Mouse (Mus musculus): ENCODE measurements at regions not wholly inside any gene's neighbourhood (a gene's known extent, or its start where the extent isn't known, plus 50 kb on each side); places are given as distances from the start of the nearest gene placed in this dataset.

GRCm38 (mm10) chr5:44975456-44976195, 176.1 kb upstream of the Ldb2 start:
- in situ Hi-C loops (cut with MboI; ENCODE audit: low pct_ligation_motif_present, low pct_unique_long_range_greater_than_20kb, low sequenced_read_pairs) (no loop called here), dilution Hi-C loops (cut with MboI; ENCODE audit: extremely low pct_ligation_motif_present, extremely low pct_unique_long_range_greater_than_20kb, low sequenced_read_pairs) (no loop called here)
- Histone ChIP-seq H3K27me3 (replicated peaks) (no peaks in the 10 kb centered on the region), H3K36me3 (replicated peaks in 1 of 2; ENCODE audit: control insufficient read depth in 1 of 2, insufficient read depth in 1 of 2, low read length in 1 of 2) (no peaks in the 10 kb centered on the region), H3K27ac (ENCODE audit: insufficient read depth, low read depth) (no peak overlapping the region), H3K79me2 (replicated peaks; ENCODE audit: control insufficient read depth, extremely low read depth, insufficient read depth, poor library complexity, severe bottlenecking) (no peaks in the 10 kb centered on the region), H3K9ac (ENCODE audit: insufficient read depth, low read depth) (no peak overlapping the region), H3K4me2 (ENCODE audit: insufficient read depth, low read depth, poor library complexity, severe bottlenecking) (no peak overlapping the region), H3K4me1 (ENCODE audit: control insufficient read depth in 1 of 2, insufficient read depth in 2 of 2) (no peaks in the 10 kb centered on the region), H3K4me3 (replicated peaks in 1 of 3; ENCODE audit: low read depth in 2 of 3, low read length in 2 of 3, poor library complexity in 1 of 3) (no peak overlapping the region), H3K9me3 (replicated peaks; ENCODE audit: low read length) (no peaks in the 10 kb centered on the region)
- no peak for DNase-seq (ENCODE audit: extremely low read depth)
- TF ChIP-seq MXI1 (IDR thresholded peaks at IDR 0.05; ENCODE audit: low read depth, low read length) (no peak), MYC (IDR thresholded peaks at IDR 0.05; ENCODE audit: low read depth, low read length) (no peak), RCOR1 (conservative IDR thresholded peaks at IDR 0.05; ENCODE audit: low read depth, low read length) (no peak), EP300 (IDR thresholded peaks at IDR 0.05; ENCODE audit: low read length) (no peak), ZNF384 (IDR thresholded peaks at IDR 0.05; ENCODE audit: low read depth, low read length) (no peak), CTCF (conservative IDR thresholded peaks at IDR 0.05 in 1 of 2, IDR thresholded peaks at IDR 0.05 in 1 of 2; ENCODE audit: low read depth in 2 of 2, low read length in 2 of 2) (no peak), JUND (conservative IDR thresholded peaks at IDR 0.05; ENCODE audit: low read depth, low read length) (no peak), GABPA (IDR thresholded peaks at IDR 0.05; ENCODE audit: insufficient replicate concordance, low read depth, low read length) (no peak), BHLHE40 (IDR thresholded peaks at IDR 0.05; ENCODE audit: low read depth, low read length) (no peak), MEF2A (IDR thresholded peaks at IDR 0.05; ENCODE audit: borderline replicate concordance, low read depth, low read length) (no peak), CHD2 (IDR thresholded peaks at IDR 0.05; ENCODE audit: low read length) (no peak), USF1 (IDR thresholded peaks at IDR 0.05; ENCODE audit: low read depth, low read length) (no peak), IRF4 (IDR thresholded peaks at IDR 0.05; ENCODE audit: low read depth, low read length) (no peak), SIN3A (IDR thresholded peaks at IDR 0.05; ENCODE audit: low read length) (no peak), ZC3H11A (IDR thresholded peaks at IDR 0.05; ENCODE audit: low read depth, low read length) (no peak), MAZ (IDR thresholded peaks at IDR 0.05; ENCODE audit: low read depth, low read length) (no peak), SMC3 (IDR thresholded peaks at IDR 0.05; ENCODE audit: low read depth, low read length) (no peak), TCF12 (IDR thresholded peaks at IDR 0.05; ENCODE audit: low read depth, low read length) (no peak), KAT2A (IDR thresholded peaks at IDR 0.05; ENCODE audit: insufficient replicate concordance, low read length) (no peak), POLR2A (IDR thresholded peaks at IDR 0.05; ENCODE audit: low read depth, low read length) (no peak)
